Mouse (Mus musculus) limb, embryonic 14.5 days (tissue): Measurements from ENCODE around the gene Rpgrip1l. TPM values are rescaled to one million over a fixed set of nuclear protein-coding genes. Genes with fewer than 3 reads are reported as not detected.

Experiments
- ATAC-seq: fragments of 200-750 bp; cut with Nextera tagmentation; 2 replicates; pipeline ENCODE4 v1.8.0; 2017; ENCODE audit warnings: low read depth, moderate number of reproducible peaks, moderate TSS enrichment; ENCODE audit not compliant: low FRiP score
- DNase-seq: peaks from one replicate; pipeline ENCODE4 v3.0.0-alpha.2; 2015; ENCODE audit warnings: low spot score
- H3K27ac ChIP-seq: fragments of 300-500 bp; sonication (generic); replicated peaks from 2 replicates; pipeline ENCODE4 v1.5.1; 2014; ENCODE audit warnings: low read depth, mild to moderate bottlenecking, low read length, moderate library complexity, mixed read lengths
- H3K27me3 ChIP-seq: fragments of 300-500 bp; sonication (generic); 2 replicates; pipeline ENCODE4 v1.6.1; 2014; ENCODE audit warnings: low read length, mixed read lengths; ENCODE audit not compliant: control insufficient read depth, insufficient read depth
- H3K36me3 ChIP-seq: fragments of 300-500 bp; sonication (generic); 2 replicates; pipeline ENCODE4 v1.6.1; 2014; ENCODE audit warnings: mild to moderate bottlenecking, low read length, moderate library complexity, mixed read lengths; ENCODE audit not compliant: control insufficient read depth, insufficient read depth
- H3K4me1 ChIP-seq: fragments of 300-500 bp; sonication (generic); 2 replicates; pipeline ENCODE4 v1.6.1; 2014; ENCODE audit warnings: antibody characterized with exemption, low read length, mixed read lengths; ENCODE audit not compliant: control insufficient read depth, insufficient read depth
- H3K4me2 ChIP-seq: fragments of 300-500 bp; sonication (generic); replicated peaks from 2 replicates; pipeline ENCODE4 v1.6.1; 2014; ENCODE audit warnings: low read depth, mild to moderate bottlenecking, low read length, moderate library complexity; ENCODE audit not compliant: severe bottlenecking
- H3K4me3 ChIP-seq: fragments of 300-500 bp; sonication (generic); replicated peaks from 2 replicates; pipeline ENCODE4 v1.5.1; 2014; ENCODE audit warnings: low read length
- H3K9ac ChIP-seq: fragments of 300-500 bp; sonication (generic); 2 replicates; pipeline ENCODE4 v1.6.1; 2014; ENCODE audit warnings: mild to moderate bottlenecking, low read depth, low read length, moderate library complexity; ENCODE audit not compliant: severe bottlenecking
- H3K9me3 ChIP-seq: fragments of 300-500 bp; sonication (generic); 2 replicates; pipeline ENCODE4 v1.6.1; 2016; ENCODE audit warnings: low read length; ENCODE audit not compliant: control insufficient read depth
- POLR2A ChIP-seq: fragments of 200-500 bp; IDR thresholded peaks from 2 replicates; pipeline ENCODE4 v1.8.0; 2012; ENCODE audit warnings: inconsistent platforms, mild to moderate bottlenecking, moderate library complexity, borderline replicate concordance; ENCODE audit not compliant: insufficient read depth, insufficient read length; ENCODE audit errors: extremely low read depth
- WGBS: fragments of 180-500 bp; shearing (Covaris S2); extraction: QIAGEN DNeasy Blood & Tissue Kit; methylation state at CpG from one replicate; pipeline ENCODE4 v1.1.7; 2014; 5-methylcytosine and 5-hydroxymethylcytosine counted together
- polyA plus RNA-seq, 2 experiments: library from polyadenylated mRNA; depleted of rRNA in 1 of 2; stranded (reverse) in 1 of 2; unstranded in 1 of 2; fragments of >200 nt; fragmentation: Nextera tagmentation in 1 of 2; extraction: Ambion mirVana in 1 of 2; gene quantifications; 2 replicates each; pipeline versions ENCODE4 v1.2.1 to v1.2.3; 2012 to 2014

Gene Rpgrip1l
- polyA plus RNA-seq (2012; rRNA removed) (6.8 and 7.7 TPM in 2 replicates), polyA plus RNA-seq (2014; fragmentation: Nextera tagmentation; extraction: Ambion mirVana) (16.5 and 18.7 TPM in 2 replicates)

DNA sequence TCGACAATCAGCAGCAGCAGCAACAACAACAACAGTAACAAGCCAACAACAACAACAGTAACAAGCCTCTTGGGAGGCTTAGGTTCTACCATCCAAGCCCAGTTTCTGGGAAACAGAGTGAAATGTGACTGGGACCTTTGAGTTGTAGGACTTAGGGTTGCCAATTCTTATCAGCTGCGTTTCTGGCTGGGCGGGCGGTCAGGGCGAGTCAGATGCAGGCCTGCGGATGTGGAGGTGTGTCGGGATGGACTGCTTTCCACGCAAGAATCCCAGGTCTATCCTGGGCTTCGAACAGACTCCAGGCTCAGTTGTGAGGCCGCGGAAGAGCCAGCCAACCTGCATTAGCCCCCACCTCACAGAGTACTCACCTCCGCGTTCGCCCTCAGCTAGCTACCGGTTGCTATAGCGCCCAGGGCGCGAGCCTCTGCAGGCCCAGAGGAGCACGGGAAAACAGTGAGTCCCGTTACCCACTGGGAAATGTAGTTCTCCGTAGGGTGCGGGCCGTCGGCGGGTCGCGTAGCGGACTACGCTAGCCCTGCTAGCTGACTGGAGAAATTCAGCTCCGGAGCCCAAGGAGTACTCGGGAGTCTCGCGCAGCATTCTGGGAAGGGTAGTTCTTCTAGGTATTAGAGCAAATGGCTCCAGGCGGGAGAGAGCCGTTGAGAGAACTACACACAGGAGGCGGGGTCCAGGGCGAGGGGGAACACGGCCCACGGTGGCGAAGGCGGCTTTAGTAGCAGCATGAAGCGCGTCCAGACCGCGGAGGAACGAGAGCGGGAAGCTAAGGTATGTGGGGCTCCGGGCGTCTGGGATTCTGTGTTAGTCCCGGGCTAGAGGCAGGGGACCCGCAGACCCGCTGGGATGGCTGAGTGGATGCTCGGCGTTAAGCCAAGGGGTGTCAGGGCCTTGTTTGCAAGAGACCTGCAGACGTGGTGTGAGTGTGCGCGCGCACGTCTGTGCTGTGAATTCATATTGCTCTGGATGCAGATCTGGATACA is at the start of gene Rpgrip1l, which contains the start of gene Fto:
Gene Rpgrip1l, minus strand, starts transcription at position 428 of the 998 bp plus-strand sequence.
Gene Fto, plus strand, starts transcription at position 691 of the 998 bp plus-strand sequence.
- H3K9me3 ChIP-seq = no peaks in the 10 kb centered on the region
- peak within 1 kb of the TSS; percentile 81 for H3K27ac ChIP-seq
- 0 out of 2 replicates have a peak, but pooled peaks have one; percentile 43 for TF ChIP-seq POLR2A
- ATAC-seq (peak; percentile 99), DNase-seq (peak; percentile 100)
- 0 out of 2 replicates have a peak, but pooled peaks cover 3% of the 10 kb centered on the region for H3K36me3 ChIP-seq
- WGBS = 2% methylated on average over 57 of the region's 59 CpGs
- peak within 1 kb of the TSS; percentile 92 for H3K9ac ChIP-seq
- peak within 1 kb of the TSS; percentile 91 for H3K4me2 ChIP-seq
- peaks cover 12% of the 10 kb centered on the region; the same call in 1 of the 2 replicates for H3K4me1 ChIP-seq
- peak within 1 kb of the TSS; percentile 72 for H3K4me3 ChIP-seq
- H3K27me3 ChIP-seq = no peaks in the 10 kb centered on the region

DNA sequence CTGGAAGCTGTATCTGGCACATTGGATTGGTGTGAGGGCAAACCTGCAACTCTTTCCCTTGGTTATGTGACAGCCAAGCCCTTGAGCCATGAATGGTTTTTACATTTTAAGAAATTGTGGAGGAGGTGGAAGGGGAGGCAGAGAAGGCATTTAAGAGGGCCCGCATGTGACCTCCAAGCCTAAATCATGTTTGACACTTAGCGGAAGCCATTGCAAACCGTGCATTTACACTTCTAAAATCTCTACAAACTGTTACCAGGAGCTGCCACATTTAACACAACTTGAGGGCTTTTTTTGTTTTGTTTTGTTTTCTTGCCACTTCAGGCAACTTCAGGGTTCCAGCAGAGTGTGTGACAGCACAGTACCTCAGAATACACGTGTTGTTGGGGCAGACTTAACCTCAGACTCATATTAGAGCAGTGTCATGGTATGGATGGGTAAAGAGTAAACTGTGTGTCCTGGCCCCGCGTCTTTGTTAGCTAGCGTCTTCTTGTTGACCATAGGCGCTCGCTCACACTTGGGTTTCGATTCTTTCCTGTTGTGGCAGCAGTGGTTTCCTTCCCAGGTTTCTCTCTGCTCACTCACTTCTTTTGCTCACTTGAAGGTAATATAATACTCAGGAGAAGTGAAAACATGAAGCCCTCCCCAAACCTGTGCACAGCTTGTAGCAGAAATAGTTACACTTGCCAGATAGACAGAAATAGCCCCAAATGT is 47.7 kb upstream of the Rpgrip1l start:
- no peaks in the 10 kb centered on the region for H3K9me3 ChIP-seq
- 84% methylated on average over 10 of the region's 10 CpGs for WGBS
- DNase-seq = no peak
- no peaks in the 10 kb centered on the region for H3K36me3 ChIP-seq
- no peak for TF ChIP-seq POLR2A
- no peaks in the 10 kb centered on the region for H3K27me3 ChIP-seq
- H3K4me1 ChIP-seq = peaks cover 21% of the 10 kb centered on the region
- H3K27ac ChIP-seq = no peak overlapping the region
- no peak overlapping the region for H3K4me2 ChIP-seq
- H3K4me3 ChIP-seq = no peak overlapping the region
- ATAC-seq = no peak
- H3K9ac ChIP-seq = no peak overlapping the region

DNA sequence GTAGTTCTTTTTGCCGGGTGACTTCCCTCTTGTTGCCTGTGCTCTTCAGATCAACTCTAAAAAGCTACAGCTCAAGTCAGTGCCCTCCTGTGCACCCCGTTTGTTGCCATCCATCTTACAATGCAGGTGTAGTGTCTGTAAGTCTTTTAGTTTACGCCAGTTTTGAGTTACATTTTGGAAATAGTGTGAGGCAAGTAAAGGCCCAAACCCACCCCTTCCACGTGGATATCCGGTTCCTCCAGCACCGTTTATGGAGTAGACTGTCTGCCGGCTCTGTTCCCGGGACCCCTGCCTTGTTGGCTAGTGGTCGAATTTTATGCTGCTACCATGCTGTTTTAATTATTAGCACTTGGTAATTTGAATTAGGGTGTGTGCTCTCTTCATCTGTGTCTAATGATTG is 46.4 kb upstream of the Rpgrip1l start:
- WGBS = 29% methylated on average over 9 of the region's 9 CpGs
- DNase-seq = no peak
- Histone ChIP-seq H3K4me1 (peaks cover 21% of the 10 kb centered on the region), H3K9me3 (no peaks in the 10 kb centered on the region), H3K36me3 (no peaks in the 10 kb centered on the region), H3K27me3 (no peaks in the 10 kb centered on the region), H3K27ac (no peak overlapping the region), H3K4me2 (no peak overlapping the region), H3K9ac (no peak overlapping the region), H3K4me3 (no peak overlapping the region)
- TF ChIP-seq POLR2A = no peak
- ATAC-seq = no peak

DNA sequence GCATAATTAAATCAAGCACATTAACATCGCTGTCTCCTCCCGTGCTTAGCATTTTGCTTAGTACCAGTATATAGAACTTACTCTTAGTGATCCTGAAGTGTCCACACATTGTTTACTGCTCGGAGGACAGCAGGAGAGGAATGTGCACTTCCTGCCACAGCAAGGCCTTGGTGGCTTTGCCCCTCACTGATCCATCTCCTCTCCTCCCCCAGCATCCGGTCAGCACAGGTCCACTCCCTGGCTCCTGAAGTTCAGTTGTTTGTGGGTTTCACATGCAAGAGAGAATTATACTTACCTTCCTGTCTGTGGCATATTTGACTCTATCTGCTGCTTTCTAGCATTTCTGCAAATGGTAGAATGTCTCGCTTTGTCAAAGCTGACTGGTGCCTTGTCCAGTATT is 45.0 kb upstream of the Rpgrip1l start:
- H3K4me2 ChIP-seq = no peak overlapping the region
- H3K9ac ChIP-seq = no peak overlapping the region
- WGBS = 91% methylated on average over 5 of the region's 5 CpGs
- no peak for ATAC-seq
- no peaks in the 10 kb centered on the region for H3K36me3 ChIP-seq
- peaks cover 21% of the 10 kb centered on the region for H3K4me1 ChIP-seq
- H3K27me3 ChIP-seq = no peaks in the 10 kb centered on the region
- no peaks in the 10 kb centered on the region for H3K9me3 ChIP-seq
- no peak overlapping the region for H3K4me3 ChIP-seq
- no peak overlapping the region for H3K27ac ChIP-seq
- no peak for DNase-seq
- TF ChIP-seq POLR2A = no peak

DNA sequence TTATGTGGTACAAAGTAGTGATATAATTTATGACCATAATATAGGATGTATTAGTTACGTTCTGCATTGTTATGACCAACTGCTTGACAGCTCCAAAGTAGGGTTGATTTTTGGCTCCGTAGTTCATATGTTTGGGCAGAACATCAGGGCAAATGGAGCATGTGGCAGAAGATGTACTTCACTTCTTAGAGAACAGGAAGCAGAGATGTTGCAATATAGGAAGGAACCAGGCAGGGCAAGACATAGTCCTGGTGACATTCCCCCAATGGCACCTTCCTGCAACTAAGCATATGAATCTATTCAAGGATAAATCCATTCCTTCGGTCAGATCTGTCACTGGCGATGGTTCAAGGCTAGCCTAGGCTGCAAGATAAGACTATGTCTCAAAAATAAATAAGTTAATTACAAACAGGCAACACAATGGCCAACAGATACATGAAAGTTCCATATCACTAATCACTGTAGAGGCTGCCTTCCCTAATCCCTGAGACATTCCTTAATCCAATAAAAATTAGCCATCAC is 44.5 kb upstream of the Rpgrip1l start:
- 96% methylated on average over 4 of the region's 4 CpGs for WGBS
- H3K4me3 ChIP-seq = no peak overlapping the region
- no peak overlapping the region for H3K9ac ChIP-seq
- no peaks in the 10 kb centered on the region for H3K27me3 ChIP-seq
- H3K36me3 ChIP-seq = no peaks in the 10 kb centered on the region
- H3K9me3 ChIP-seq = no peaks in the 10 kb centered on the region
- no peak overlapping the region for H3K4me2 ChIP-seq
- DNase-seq (no peak), ATAC-seq (no peak)
- no peak overlapping the region for H3K27ac ChIP-seq
- no peak for TF ChIP-seq POLR2A
- peaks cover 21% of the 10 kb centered on the region for H3K4me1 ChIP-seq
